Mouse (Mus musculus) hindbrain, embryonic 11.5 days (tissue): ENCODE data around the gene Cbs. TPM values are rescaled to one million over a fixed set of nuclear protein-coding genes. Genes with fewer than 3 reads are reported as not detected.

Experiments
- ATAC-seq: fragments of 200-750 bp; cut with Nextera tagmentation; 2 replicates; pipeline ENCODE4 v1.8.0; 2017; ENCODE audit warnings: mild to moderate bottlenecking, moderate TSS enrichment, moderate library complexity; ENCODE audit not compliant: low FRiP score
- DNase-seq: peaks from one replicate; pipeline ENCODE4 v3.0.0-alpha.2; 2015; ENCODE audit warnings: low spot score
- H3K27ac ChIP-seq: fragments of 300-500 bp; sonication (generic); 2 replicates; pipeline ENCODE4 v1.5.1; 2014; ENCODE audit warnings: mild to moderate bottlenecking, low read depth, low read length
- H3K27me3 ChIP-seq: fragments of 300-500 bp; sonication (generic); 2 replicates; pipeline ENCODE4 v1.6.1; 2014; ENCODE audit warnings: mild to moderate bottlenecking, low read length, moderate library complexity, mixed read lengths; ENCODE audit not compliant: control insufficient read depth, insufficient read depth
- H3K36me3 ChIP-seq: fragments of 300-500 bp; sonication (generic); 2 replicates; pipeline ENCODE4 v1.6.1; 2014; ENCODE audit warnings: mild to moderate bottlenecking, low read length, moderate library complexity, mixed read lengths; ENCODE audit not compliant: control insufficient read depth, insufficient read depth
- H3K4me1 ChIP-seq: fragments of 300-500 bp; sonication (generic); replicated peaks from 2 replicates; pipeline ENCODE4 v1.6.1; 2014; ENCODE audit warnings: low read length, mixed read lengths; ENCODE audit not compliant: control insufficient read depth, insufficient read depth
- H3K4me2 ChIP-seq: fragments of 300-500 bp; sonication (generic); replicated peaks from 2 replicates; pipeline ENCODE4 v1.6.1; 2014; ENCODE audit warnings: mild to moderate bottlenecking, low read depth, low read length
- H3K4me3 ChIP-seq: fragments of 300-500 bp; sonication (generic); 2 replicates; pipeline ENCODE4 v1.5.1; 2014; ENCODE audit warnings: low read depth, low read length
- H3K9ac ChIP-seq: fragments of 300-500 bp; sonication (generic); 2 replicates; pipeline ENCODE4 v1.6.1; 2014; ENCODE audit warnings: low read depth, low read length
- H3K9me3 ChIP-seq: fragments of 300-500 bp; sonication (generic); 2 replicates; pipeline ENCODE4 v1.6.1; 2016; ENCODE audit warnings: low read length; ENCODE audit not compliant: control insufficient read depth
- WGBS: fragments of 180-500 bp; shearing (Covaris S2); extraction: QIAGEN DNeasy Blood & Tissue Kit; methylation state at CpG from one replicate; pipeline ENCODE4 v1.1.7; 2014; 5-methylcytosine and 5-hydroxymethylcytosine counted together
- polyA plus RNA-seq: library from polyadenylated mRNA; unstranded; fragments of >200 nt; fragmentation: Nextera tagmentation; extraction: Ambion mirVana; gene quantifications from 2 replicates; pipeline ENCODE4 v1.2.1, GENCODE M21; 2014

Cbs gene
- polyA plus RNA-seq, 1 experiment from 2014 or later, result 0.74 TPM

GRCm38 (mm10) chr17:31656682-31657081, 19.6 kb upstream of the Cbs start:
- Histone ChIP-seq H3K4me1 (peaks cover 2% of the 10 kb centered on the region; the same call in 1 of the 2 replicates), H3K4me2 (no peak overlapping the region), H3K27me3 (no peaks in the 10 kb centered on the region), H3K4me3 (no peak overlapping the region), H3K36me3 (peaks cover 12% of the 10 kb centered on the region), H3K9me3 (no peaks in the 10 kb centered on the region), H3K9ac (no peak overlapping the region), H3K27ac (no peak overlapping the region)
- ATAC-seq, result no peak
- no peak for DNase-seq
- 89% methylated on average over 5 of the region's 5 CpGs for WGBS

- 77% methylated on average over 4 of the region's 4 CpGs for WGBS
- no peak overlapping the region for H3K4me3 ChIP-seq
- DNase-seq (no peak), ATAC-seq (no peak)
- H3K27ac ChIP-seq, result no peak overlapping the region
- H3K4me1 ChIP-seq, result peaks cover 2% of the 10 kb centered on the region; the same call in 1 of the 2 replicates
- H3K9ac ChIP-seq, result no peak overlapping the region
- H3K4me2 ChIP-seq, result no peak overlapping the region
- H3K9me3 ChIP-seq, result no peaks in the 10 kb centered on the region
- H3K27me3 ChIP-seq, result no peaks in the 10 kb centered on the region
- peaks cover 23% of the 10 kb centered on the region for H3K36me3 ChIP-seq
Measured at GRCm38 (mm10) chr17:31655366-31655765, 18.3 kb upstream of the Cbs start.

- ATAC-seq (no peak), DNase-seq (no peak)
- WGBS, result 88% methylated on average over 6 of the region's 6 CpGs
- Histone ChIP-seq H3K27ac (no peak overlapping the region), H3K27me3 (no peaks in the 10 kb centered on the region), H3K4me3 (no peak overlapping the region), H3K4me2 (no peak overlapping the region), H3K4me1 (peaks cover 2% of the 10 kb centered on the region; the same call in 1 of the 2 replicates), H3K36me3 (peaks cover 24% of the 10 kb centered on the region), H3K9ac (no peak overlapping the region), H3K9me3 (no peaks in the 10 kb centered on the region)
Measured at GRCm38 (mm10) chr17:31653277-31653676, 16.2 kb upstream of the Cbs start.

GRCm38 (mm10) chr17:31652152-31652551, 15.1 kb upstream of the Cbs start:
- Histone ChIP-seq H3K4me1 (peaks cover under 1% of the 10 kb centered on the region; the same call in 1 of the 2 replicates), H3K36me3 (peaks cover 30% of the 10 kb centered on the region)

GRCm38 (mm10) chr17:31646199-31647002, 9.4 kb upstream of the Cbs start:
- peaks cover 26% of the 10 kb centered on the region for H3K36me3 ChIP-seq
- no peak overlapping the region for H3K4me3 ChIP-seq
- no peak for DNase-seq
- H3K4me1 ChIP-seq, result no peaks in the 10 kb centered on the region
- WGBS, result 96% methylated on average over 5 of the region's 5 CpGs
- no peak overlapping the region for H3K9ac ChIP-seq
- no peak overlapping the region for H3K27ac ChIP-seq
- no peaks in the 10 kb centered on the region for H3K27me3 ChIP-seq
- no peak for ATAC-seq
- no peaks in the 10 kb centered on the region for H3K9me3 ChIP-seq
- no peak overlapping the region for H3K4me2 ChIP-seq

More at GRCm38 (mm10) chr17:31652152-31652551, 15.1 kb upstream of the Cbs start:
- ATAC-seq, result no peak
- no peak overlapping the region for H3K4me2 ChIP-seq
- no peak overlapping the region for H3K4me3 ChIP-seq
- no peaks in the 10 kb centered on the region for H3K9me3 ChIP-seq
- 93% methylated on average over 14 of the region's 14 CpGs for WGBS
- no peak for DNase-seq
- no peaks in the 10 kb centered on the region for H3K27me3 ChIP-seq
- no peak overlapping the region for H3K9ac ChIP-seq
- no peak overlapping the region for H3K27ac ChIP-seq

- ATAC-seq (no peak), DNase-seq (no peak)
- Histone ChIP-seq H3K27me3 (no peaks in the 10 kb centered on the region), H3K4me3 (no peak overlapping the region), H3K9ac (no peak overlapping the region), H3K4me2 (no peak overlapping the region), H3K36me3 (peaks cover 14% of the 10 kb centered on the region), H3K9me3 (no peaks in the 10 kb centered on the region), H3K4me1 (no peaks in the 10 kb centered on the region), H3K27ac (no peak overlapping the region)
- WGBS, result 67% methylated on average over 4 of the region's 4 CpGs
Measured at GRCm38 (mm10) chr17:31642913-31643312, 5.9 kb upstream of the Cbs start.

- Histone ChIP-seq H3K4me3 (no peak overlapping the region), H3K27ac (no peak overlapping the region), H3K4me2 (no peak overlapping the region), H3K4me1 (no peaks in the 10 kb centered on the region), H3K27me3 (no peaks in the 10 kb centered on the region), H3K9me3 (no peaks in the 10 kb centered on the region), H3K36me3 (peaks cover 8% of the 10 kb centered on the region), H3K9ac (no peak overlapping the region)
- ATAC-seq (no peak), DNase-seq (no peak)
- 49% methylated on average over 8 of the region's 8 CpGs for WGBS
Measured at GRCm38 (mm10) chr17:31642331-31642730, 5.3 kb upstream of the Cbs start.

- Histone ChIP-seq H3K36me3 (no peaks in the 10 kb centered on the region), H3K9ac (no peak overlapping the region), H3K4me2 (no peak overlapping the region), H3K27me3 (peaks cover 15% of the 10 kb centered on the region), H3K27ac (no peak overlapping the region), H3K9me3 (no peaks in the 10 kb centered on the region), H3K4me1 (peaks cover 5% of the 10 kb centered on the region), H3K4me3 (no peak overlapping the region)
- 73% methylated on average over 4 of the region's 4 CpGs for WGBS
- DNase-seq, result no peak
- no peak for ATAC-seq
Measured at GRCm38 (mm10) chr17:31639651-31640050, 2.6 kb upstream of the Cbs start.
